Mouse (Mus musculus): ENCODE data around the gene Slc7a15.
A peak's percentile ranks its signal among the peaks of the same experiment; 100 is the strongest.

Gene Slc7a15

DNA sequence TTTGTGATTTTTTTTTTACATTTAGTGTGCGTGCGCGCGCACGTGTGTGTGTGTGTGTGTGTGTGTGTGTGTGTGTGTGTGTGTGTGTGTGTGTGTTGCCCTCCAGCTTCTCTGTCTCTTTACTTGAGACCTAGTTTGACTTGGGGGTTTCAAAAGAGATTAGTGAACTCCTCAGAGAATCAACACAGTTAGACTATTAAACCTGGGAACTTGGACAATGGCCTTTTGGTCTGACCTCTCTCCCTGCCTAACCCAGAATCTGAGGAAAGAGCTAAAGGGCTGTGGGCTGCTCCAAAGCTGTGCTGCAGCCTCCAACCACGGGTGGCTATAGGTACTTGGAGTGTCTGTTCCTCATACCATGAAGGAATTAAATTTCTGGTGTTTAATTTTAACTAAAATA, 94.7 kb downstream of the Slc7a15 start:
- DNase-seq, result no peak

DNA sequence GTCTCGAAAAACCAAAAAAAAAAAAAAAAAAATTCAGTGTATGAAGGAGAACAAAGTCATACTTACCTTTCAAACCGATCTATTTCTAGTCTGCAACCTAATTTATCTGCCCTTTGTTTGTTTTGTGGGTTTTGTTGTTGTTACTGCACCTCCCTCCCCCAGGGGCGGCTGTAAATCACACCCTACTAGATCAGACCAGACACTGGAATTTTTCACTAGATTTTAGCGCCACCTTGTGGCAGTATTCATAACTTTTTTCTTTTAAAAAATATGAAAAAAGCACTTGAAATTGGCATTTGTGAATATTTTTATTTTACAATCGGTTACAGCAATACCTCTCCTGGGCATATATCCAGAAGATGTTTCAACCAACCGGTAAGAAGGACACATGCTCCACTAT, 96.3 kb downstream of the Slc7a15 start:
- DNase-seq, result no peak

GRCm38 (mm10) chr12:8501571-8502305, 97.1 kb downstream of the Slc7a15 start:
- no peak for DNase-seq

DNA sequence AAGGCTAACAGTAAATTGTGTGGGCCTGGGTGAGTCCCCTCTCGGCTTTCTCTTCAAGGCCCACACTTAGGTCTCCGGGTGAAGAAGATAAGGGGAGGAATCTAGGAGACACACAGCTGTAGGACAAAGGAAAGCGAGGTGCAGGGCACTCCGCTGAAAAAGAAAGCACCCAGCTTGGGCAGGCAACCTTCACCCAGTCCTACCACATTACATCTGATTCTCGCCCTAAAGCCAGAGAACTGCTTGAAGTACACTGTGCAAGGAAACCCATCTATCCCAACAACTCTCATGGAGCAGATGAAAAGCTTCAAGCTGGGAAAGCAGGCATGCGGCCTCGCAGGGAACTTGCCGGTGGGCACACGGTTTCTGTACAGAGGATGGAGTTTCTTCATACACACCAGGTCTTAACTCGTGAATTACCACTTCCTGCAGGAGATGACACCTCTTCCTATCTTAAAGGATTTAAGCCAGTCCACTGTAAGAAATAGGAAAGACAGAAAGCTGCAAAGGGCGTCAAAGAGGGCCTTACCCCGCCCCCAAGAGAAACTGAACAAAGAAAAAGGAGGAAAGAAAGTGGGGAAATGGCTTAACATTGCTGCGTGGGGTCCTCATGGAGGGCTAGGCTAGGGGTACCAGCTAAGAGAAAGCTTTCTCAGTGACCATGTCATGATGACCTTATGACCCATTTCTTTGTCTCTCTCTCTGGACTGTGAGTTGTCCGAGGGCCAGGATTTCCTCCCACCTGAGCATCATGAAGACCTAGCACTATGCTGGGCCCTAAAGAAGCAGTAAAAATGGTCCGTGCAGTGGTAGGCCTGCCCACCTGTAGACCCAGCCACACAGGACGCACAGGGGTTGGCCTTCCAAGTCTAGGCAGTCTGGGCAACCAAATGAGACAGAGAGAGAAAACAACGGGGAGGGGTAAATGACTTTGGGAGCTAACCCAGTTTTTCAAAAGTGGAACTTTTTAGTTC, 98.0 kb downstream of the Slc7a15 start:
- no peak for DNase-seq

GRCm38 (mm10) chr12:8499871-8500596, 98.8 kb downstream of the Slc7a15 start, which contains the start of gene Rhob:
TSS of gene Rhob (minus strand) at chr12:8500009.
- peak; percentile 52 for DNase-seq

- DNase-seq, result peak; percentile 32
These were observed 99.6 kb downstream of the Slc7a15 start for GRCm38 (mm10) chr12:8499001-8499870.

DNA sequence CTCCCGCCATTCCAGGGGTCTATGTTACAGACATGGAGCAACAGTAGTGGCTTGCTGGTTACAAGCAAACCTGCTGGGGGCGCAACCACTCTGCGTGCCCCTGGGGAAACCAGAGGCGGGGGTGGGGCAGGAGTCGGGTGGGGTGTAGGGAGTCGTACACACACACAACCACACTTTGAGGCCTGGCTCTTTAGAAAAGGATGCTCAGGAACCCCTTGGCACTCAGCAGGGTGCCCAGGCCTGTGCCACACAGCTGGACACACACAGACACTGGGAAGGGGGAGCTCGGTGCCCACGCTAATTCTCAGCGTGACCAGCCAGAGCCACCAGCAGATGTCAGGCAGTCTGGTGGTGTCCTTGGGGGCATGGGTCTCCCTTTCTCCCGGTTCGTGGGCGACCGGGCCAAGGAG, 100.3 kb downstream of the Slc7a15 start:
- no peak for DNase-seq

GRCm38 (mm10) chr12:8498148-8498571, 100.7 kb downstream of the Slc7a15 start:
- DNase-seq, result no peak

- no peak for DNase-seq
These were observed 101.6 kb downstream of the Slc7a15 start for GRCm38 (mm10) chr12:8497314-8497706.

GRCm38 (mm10) chr12:8496679-8497313, 102.1 kb downstream of the Slc7a15 start:
- no peak for DNase-seq

DNA sequence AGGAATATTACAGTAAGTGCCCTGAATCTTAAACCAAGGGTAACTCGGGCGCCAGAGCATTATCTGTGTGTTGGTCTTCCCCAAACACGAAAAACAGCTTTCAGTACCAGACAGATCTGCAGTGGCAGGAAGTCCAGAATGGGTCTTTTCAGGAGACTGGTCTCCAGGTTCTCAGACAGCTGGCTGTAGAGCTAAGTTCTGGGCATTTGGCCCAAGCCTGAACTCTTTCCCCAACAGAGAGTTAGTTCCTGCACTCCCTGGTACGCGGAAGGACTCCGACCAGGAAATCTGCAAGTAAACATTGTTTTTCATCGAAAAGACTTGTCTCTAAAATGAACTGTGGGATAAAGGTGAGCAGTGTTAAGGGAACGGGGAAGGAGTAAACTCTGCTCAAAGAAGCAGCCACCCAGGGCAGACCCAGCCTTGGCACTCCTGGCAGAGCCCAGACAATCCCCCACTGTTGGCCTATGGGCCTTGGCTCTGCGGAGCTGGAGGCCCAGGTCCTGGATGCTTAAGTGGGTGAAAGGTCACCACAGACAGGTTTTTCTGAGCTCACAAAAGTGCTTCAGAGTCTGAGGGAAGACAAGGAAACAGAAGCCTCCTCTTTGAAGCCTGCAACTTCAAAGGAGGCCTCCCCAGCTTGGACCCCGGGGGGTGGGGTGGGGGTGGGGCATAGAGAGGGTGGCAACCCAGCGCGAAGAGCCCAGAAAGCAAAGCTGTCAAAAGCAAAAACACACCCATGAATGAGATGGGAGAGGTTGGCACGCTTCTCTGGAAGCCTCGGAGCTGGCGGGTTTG, 102.8 kb downstream of the Slc7a15 start:
- no peak for DNase-seq

- DNase-seq, result no peak
These were observed 104.2 kb downstream of the Slc7a15 start for GRCm38 (mm10) chr12:8494675-8495074.

DNA sequence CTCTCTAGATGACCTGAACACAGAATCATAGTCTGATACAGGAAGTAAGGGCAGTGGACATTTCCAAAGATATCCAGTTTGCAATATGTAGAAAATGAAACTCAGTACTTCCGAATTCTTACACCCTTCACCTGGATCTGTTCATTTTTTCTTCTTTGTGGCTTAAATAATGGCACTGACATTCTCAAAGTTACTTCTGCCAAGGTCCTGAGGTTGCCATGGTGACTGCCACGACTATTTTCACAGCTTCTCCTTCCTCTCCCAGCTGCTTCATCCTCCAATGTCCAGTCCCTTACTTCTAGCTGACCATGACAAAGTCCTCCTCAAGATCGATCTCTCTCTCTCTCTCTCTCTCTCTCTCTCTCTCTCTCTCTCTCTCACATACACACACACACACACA, 105.5 kb downstream of the Slc7a15 start:
- DNase-seq, result no peak

DNA sequence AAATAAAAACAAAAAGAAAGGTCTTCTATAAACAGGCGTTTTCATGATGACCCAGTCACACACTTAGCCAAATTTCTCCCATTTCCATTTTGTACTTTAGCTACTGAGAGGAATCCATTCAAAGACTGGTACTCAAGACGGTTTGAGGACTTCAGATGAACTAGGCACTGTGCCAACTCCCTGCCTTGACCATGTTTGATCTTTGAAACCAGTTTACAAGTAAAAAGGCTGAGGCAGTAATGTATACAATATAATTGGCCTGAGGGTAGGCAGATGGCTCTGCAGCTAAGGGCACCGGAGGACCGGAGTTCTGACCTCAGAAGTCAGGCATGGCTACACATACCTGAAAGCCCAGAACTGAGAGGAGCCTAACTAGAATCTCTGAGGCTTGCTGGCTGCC, 109.8 kb downstream of the Slc7a15 start:
- DNase-seq, result no peak

- DNase-seq, result no peak
These were observed 110.2 kb downstream of the Slc7a15 start for GRCm38 (mm10) chr12:8488652-8488980.

GRCm38 (mm10) chr12:8487959-8488651, 110.8 kb downstream of the Slc7a15 start:
- DNase-seq, result no peak

GRCm38 (mm10) chr12:8487281-8487680, 111.6 kb downstream of the Slc7a15 start:
- no peak for DNase-seq

- no peak for DNase-seq
These were observed 113.6 kb downstream of the Slc7a15 start for GRCm38 (mm10) chr12:8485247-8485646.

DNA sequence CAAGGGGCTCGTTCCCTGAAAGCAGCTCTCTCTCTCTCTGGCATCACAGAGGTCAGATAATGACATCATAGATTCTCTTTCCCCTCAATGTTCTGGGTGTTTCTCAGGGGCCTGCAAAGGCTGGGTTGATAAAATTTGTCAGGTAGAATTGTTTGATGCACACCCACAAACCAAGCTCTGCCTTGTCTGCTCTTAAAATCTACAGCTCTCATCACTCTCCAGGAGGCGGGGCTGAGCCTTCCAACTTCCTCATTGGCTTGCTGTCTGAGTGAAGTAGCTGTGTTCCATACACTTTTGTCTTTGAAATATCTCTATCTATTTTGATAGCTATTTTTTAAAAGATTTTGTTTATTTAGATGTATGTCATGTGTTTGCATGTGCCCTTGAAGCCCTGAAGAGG, 116.7 kb downstream of the Slc7a15 start:
- no peak for DNase-seq

Data from thymus, postnatal 25 days (tissue).